Mouse (Mus musculus): Measurements from ENCODE around the gene Wap. TPM values are rescaled to one million over a fixed set of nuclear protein-coding genes. Genes with fewer than 3 reads are reported as not detected.

Wap gene
- total and polyA plus RNA-seq, 2 experiments from 2014 or later: not detected

GRCm38 (mm10) chr11:6597523-6597922, 40.9 kb downstream of the Wap start:
- 66% methylated on average over 7 of the region's 7 CpGs for WGBS

DNA sequence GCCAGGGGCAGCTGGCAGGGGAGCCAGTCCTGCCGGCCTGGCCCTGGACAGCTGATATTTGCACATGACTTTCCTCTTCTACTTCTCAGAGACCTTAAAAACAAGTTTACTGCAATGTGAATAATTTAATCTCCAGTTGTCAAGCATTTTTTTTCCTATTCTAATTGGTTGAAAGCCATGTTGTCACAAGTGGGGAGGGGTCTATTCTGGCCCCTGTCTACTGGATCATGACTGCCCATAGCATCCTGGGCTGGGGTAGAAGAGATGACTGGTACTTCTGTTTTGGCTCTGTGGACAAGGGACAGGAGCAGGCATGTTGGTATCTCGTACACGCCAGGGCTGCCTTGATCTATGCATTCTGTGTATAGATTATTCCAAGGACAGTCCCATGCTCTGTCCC, 41.8 kb downstream of the Wap start:
- 0 out of 2 replicates have a peak, but pooled peaks cover 14% of the 10 kb centered on the region for H3K4me1 ChIP-seq (ENCODE audit: insufficient read depth)
- no peaks in the 10 kb centered on the region for H3K27me3 ChIP-seq (ENCODE audit: insufficient read depth, low read length)
- DNase-seq (peak; percentile 4), ATAC-seq (0 out of 2 replicates have a peak, but pooled peaks have one; percentile 1)
- H3K4me2 ChIP-seq (ENCODE audit: low read depth): no peak overlapping the region
- 80% methylated on average over 3 of the region's 3 CpGs for WGBS
- H3K9me3 ChIP-seq (ENCODE audit: low read length): no peaks in the 10 kb centered on the region
- H3K36me3 ChIP-seq (ENCODE audit: insufficient read depth): peaks cover 67% of the 10 kb centered on the region
- H3K4me3 ChIP-seq (ENCODE audit: low read depth, low read length): no peak overlapping the region
- H3K9ac ChIP-seq: no peak overlapping the region
- TF ChIP-seq CTCF (IDR thresholded peaks at IDR 0.05; ENCODE audit: low read depth): no peak
- no peak overlapping the region for H3K27ac ChIP-seq (ENCODE audit: low read depth, low read length)

More at GRCm38 (mm10) chr11:6597523-6597922, 40.9 kb downstream of the Wap start:
- ATAC-seq (peak; percentile 27), DNase-seq (peak; percentile 29)
- Histone ChIP-seq H3K9ac (no peak overlapping the region), H3K4me2 (ENCODE audit: low read depth) (no peak overlapping the region), H3K9me3 (ENCODE audit: low read length) (no peaks in the 10 kb centered on the region), H3K27ac (ENCODE audit: low read depth, low read length) (no peak overlapping the region), H3K36me3 (ENCODE audit: insufficient read depth) (peaks cover 67% of the 10 kb centered on the region), H3K27me3 (ENCODE audit: insufficient read depth, low read length) (no peaks in the 10 kb centered on the region), H3K4me3 (ENCODE audit: low read depth, low read length) (no peak overlapping the region), H3K4me1 (ENCODE audit: insufficient read depth) (peaks cover 14% of the 10 kb centered on the region; the same call in 1 of the 2 replicates)
- peak; percentile 47 for TF ChIP-seq CTCF (IDR thresholded peaks at IDR 0.05; ENCODE audit: low read depth)

GRCm38 (mm10) chr11:6596205-6596604, 42.2 kb downstream of the Wap start:
- no peak overlapping the region for H3K4me3 ChIP-seq (ENCODE audit: low read depth, low read length)
- DNase-seq: no peak
- no peak overlapping the region for H3K27ac ChIP-seq (ENCODE audit: low read depth, low read length)
- no peak overlapping the region for H3K4me2 ChIP-seq (ENCODE audit: low read depth)
- no peak overlapping the region for H3K9ac ChIP-seq
- peaks cover 67% of the 10 kb centered on the region for H3K36me3 ChIP-seq (ENCODE audit: insufficient read depth)
- no peak for ATAC-seq
- no peaks in the 10 kb centered on the region for H3K9me3 ChIP-seq (ENCODE audit: low read length)
- H3K27me3 ChIP-seq (ENCODE audit: insufficient read depth, low read length): no peaks in the 10 kb centered on the region
- 93% methylated on average over 6 of the region's 6 CpGs for WGBS
- no peak for TF ChIP-seq CTCF (IDR thresholded peaks at IDR 0.05; ENCODE audit: low read depth)
- H3K4me1 ChIP-seq (ENCODE audit: insufficient read depth): 0 out of 2 replicates have a peak, but pooled peaks cover 14% of the 10 kb centered on the region

DNA sequence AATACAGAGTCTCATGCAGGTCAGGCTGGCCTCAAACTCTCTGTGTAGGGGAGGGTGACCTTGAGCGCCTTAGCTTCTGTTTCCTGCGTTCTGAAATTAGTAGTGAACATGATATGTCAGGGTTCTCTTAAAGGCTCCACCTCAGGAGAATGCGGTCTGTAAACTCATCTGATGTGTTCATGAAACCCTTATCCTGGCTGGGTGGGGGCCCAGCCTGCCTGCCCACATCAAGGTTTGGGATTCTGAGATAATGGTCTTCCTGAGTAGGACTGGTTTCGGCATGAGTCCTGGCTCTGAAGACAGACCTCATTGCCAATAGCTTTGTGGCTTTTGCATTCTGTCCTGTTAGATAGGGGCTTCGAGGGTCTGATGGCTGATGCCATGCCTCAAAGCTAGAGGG, 43.1 kb downstream of the Wap start:
- WGBS: 95% methylated on average over 5 of the region's 5 CpGs
- no peak for ATAC-seq
- no peak for TF ChIP-seq CTCF (IDR thresholded peaks at IDR 0.05; ENCODE audit: low read depth)

DNA sequence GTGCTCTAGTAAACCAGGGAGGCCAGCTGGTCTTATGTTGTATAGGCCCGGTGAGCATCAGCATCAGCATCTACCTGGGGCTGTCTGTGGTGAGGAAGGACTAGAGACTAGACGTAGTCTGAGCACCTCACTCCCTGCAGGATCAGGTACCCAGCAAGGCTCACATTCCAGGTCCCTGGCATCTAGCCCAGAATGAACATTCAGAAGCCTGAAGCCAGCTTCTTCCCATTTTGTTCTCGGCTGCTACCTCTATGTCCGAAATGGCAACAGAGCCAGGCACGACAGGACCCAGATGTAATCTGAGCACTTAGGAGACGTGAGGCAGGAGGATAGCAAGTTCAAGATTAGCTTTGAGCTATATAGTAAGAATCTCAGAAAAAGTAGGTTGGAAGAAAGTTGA, 43.6 kb downstream of the Wap start:
- Histone ChIP-seq H3K9ac (no peak overlapping the region), H3K36me3 (ENCODE audit: insufficient read depth) (peaks cover 70% of the 10 kb centered on the region), H3K9me3 (ENCODE audit: low read length) (no peaks in the 10 kb centered on the region), H3K4me1 (ENCODE audit: insufficient read depth) (0 out of 2 replicates have a peak, but pooled peaks cover 13% of the 10 kb centered on the region), H3K27me3 (ENCODE audit: insufficient read depth, low read length) (no peaks in the 10 kb centered on the region), H3K27ac (ENCODE audit: low read depth, low read length) (no peak overlapping the region; the same call in 1 of the 2 replicates), H3K4me3 (ENCODE audit: low read depth, low read length) (no peak overlapping the region), H3K4me2 (ENCODE audit: low read depth) (no peak overlapping the region)
- TF ChIP-seq CTCF (IDR thresholded peaks at IDR 0.05; ENCODE audit: low read depth): no peak
- no peak for DNase-seq
- no peak for ATAC-seq
- WGBS: 74% methylated on average over 6 of the region's 6 CpGs

More for the DNA sequence above, 43.1 kb downstream of the Wap start:
- H3K27ac ChIP-seq (ENCODE audit: low read depth, low read length): no peak overlapping the region
- H3K4me2 ChIP-seq (ENCODE audit: low read depth): no peak overlapping the region
- H3K27me3 ChIP-seq (ENCODE audit: insufficient read depth, low read length): no peaks in the 10 kb centered on the region
- DNase-seq: no peak
- H3K9ac ChIP-seq: no peak overlapping the region
- no peaks in the 10 kb centered on the region for H3K9me3 ChIP-seq (ENCODE audit: low read length)
- peaks cover 67% of the 10 kb centered on the region for H3K36me3 ChIP-seq (ENCODE audit: insufficient read depth)
- 0 out of 2 replicates have a peak, but pooled peaks cover 14% of the 10 kb centered on the region for H3K4me1 ChIP-seq (ENCODE audit: insufficient read depth)
- H3K4me3 ChIP-seq (ENCODE audit: low read depth, low read length): no peak overlapping the region

DNA sequence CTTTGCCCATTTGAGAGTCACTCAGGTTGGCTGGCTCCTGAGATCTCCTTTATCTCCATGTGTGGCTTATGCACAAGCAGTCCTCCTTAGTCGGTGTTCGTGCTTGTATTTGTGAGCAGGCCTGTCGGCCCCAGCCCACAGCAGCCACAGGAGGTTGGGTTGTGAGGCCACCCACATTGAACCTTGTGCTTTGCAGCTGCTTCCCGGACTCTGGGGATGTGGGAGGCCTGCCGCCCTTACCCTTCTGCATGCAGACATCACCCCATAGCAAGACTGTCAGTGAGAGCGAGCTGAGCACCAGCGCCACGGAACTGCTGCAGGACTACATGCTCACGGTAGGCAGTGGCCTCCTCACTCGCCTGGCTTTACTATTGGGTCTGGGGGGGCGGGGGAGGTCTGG, 45.0 kb downstream of the Wap start:
- Histone ChIP-seq H3K9me3 (ENCODE audit: low read length) (no peaks in the 10 kb centered on the region), H3K4me1 (ENCODE audit: insufficient read depth) (no peaks in the 10 kb centered on the region), H3K4me3 (ENCODE audit: low read depth, low read length) (no peak overlapping the region), H3K27me3 (ENCODE audit: insufficient read depth, low read length) (no peaks in the 10 kb centered on the region), H3K36me3 (ENCODE audit: insufficient read depth) (peaks cover 78% of the 10 kb centered on the region), H3K9ac (no peak overlapping the region), H3K4me2 (ENCODE audit: low read depth) (no peak overlapping the region), H3K27ac (ENCODE audit: low read depth, low read length) (no peak overlapping the region)
- 79% methylated on average over 11 of the region's 11 CpGs for WGBS
- TF ChIP-seq CTCF (IDR thresholded peaks at IDR 0.05; ENCODE audit: low read depth): no peak
- ATAC-seq (no peak), DNase-seq (no peak)

DNA sequence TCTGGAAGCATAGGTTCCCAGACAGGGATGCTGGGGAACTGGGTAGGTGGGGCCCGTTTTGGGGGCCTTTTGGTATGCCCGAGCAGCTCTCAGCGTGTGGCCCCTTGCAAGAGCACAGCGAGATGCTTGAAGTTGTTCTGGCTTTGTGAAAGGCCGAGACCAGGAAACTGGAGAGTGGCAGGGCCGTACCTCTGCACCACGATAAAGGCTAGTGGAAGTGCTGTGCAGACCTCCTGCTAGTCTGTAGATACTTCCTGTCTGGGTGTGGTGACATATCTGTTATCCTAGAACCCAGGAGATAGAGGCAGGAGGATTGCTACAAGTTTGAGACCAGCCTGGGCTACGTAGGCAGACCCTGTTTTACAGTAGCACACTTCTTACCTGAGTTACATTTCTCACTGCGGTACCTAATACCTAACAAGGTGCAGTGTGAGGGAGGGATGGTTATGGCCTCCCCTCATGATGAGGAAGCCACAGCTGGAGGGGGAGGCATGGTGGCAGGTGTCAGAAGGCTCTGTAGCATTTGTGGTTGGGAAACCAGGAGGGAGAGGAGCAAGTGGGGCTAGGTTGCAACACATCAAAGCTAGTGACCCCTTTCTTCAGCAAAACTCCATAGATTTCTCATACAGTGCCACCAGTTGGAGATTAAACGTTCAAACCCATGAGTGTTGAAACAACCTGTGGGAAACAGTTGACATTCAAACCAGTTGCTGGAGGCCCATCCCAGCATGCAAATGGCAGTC, 47.3 kb downstream of the Wap start:
- Histone ChIP-seq H3K4me2 (ENCODE audit: low read depth) (no peak overlapping the region), H3K36me3 (ENCODE audit: insufficient read depth) (peaks cover 61% of the 10 kb centered on the region), H3K4me3 (ENCODE audit: low read depth, low read length) (no peak overlapping the region), H3K4me1 (ENCODE audit: insufficient read depth) (no peaks in the 10 kb centered on the region), H3K27me3 (ENCODE audit: insufficient read depth, low read length) (no peaks in the 10 kb centered on the region), H3K9me3 (ENCODE audit: low read length) (no peaks in the 10 kb centered on the region), H3K9ac (no peak overlapping the region), H3K27ac (ENCODE audit: low read depth, low read length) (no peak overlapping the region)
- no peak for TF ChIP-seq CTCF (IDR thresholded peaks at IDR 0.05; ENCODE audit: low read depth)
- 82% methylated on average over 10 of the region's 10 CpGs for WGBS
- ATAC-seq (no peak), DNase-seq (no peak)

Measured in forebrain, postnatal 0 days (tissue).